Mouse (Mus musculus) kidney, embryonic 14.5 days (tissue): ENCODE results near the gene Fzr1. TPM values are rescaled to one million over a fixed set of nuclear protein-coding genes. Genes with fewer than 3 reads are reported as not detected.

Source experiments
- ATAC-seq: fragments of 200-750 bp; cut with Nextera tagmentation; 2 replicates; pipeline ENCODE4 v1.8.0; 2017; ENCODE audit warnings: moderate number of reproducible peaks, mild to moderate bottlenecking, moderate TSS enrichment, moderate library complexity; ENCODE audit not compliant: low FRiP score, low TSS enrichment
- H3K27ac ChIP-seq: fragments of 300-500 bp; sonication (generic); 2 replicates; pipeline ENCODE4 v1.5.1; 2014; ENCODE audit warnings: low read depth, mild to moderate bottlenecking, low read length, moderate library complexity, mixed read lengths
- H3K27me3 ChIP-seq: fragments of 300-500 bp; sonication (generic); 2 replicates; pipeline ENCODE4 v1.6.1; 2014; ENCODE audit warnings: mild to moderate bottlenecking, low read length; ENCODE audit not compliant: control insufficient read depth, insufficient read depth
- H3K36me3 ChIP-seq: fragments of 300-500 bp; sonication (generic); 2 replicates; pipeline ENCODE4 v1.6.1; 2014; ENCODE audit warnings: low read length, mixed read lengths; ENCODE audit not compliant: control insufficient read depth, insufficient read depth
- H3K4me1 ChIP-seq: fragments of 300-500 bp; sonication (generic); 2 replicates; pipeline ENCODE4 v1.6.1; 2014; ENCODE audit warnings: low read length, mixed read lengths; ENCODE audit not compliant: control insufficient read depth, insufficient read depth
- H3K4me2 ChIP-seq: fragments of 300-500 bp; sonication (generic); replicated peaks from 2 replicates; pipeline ENCODE4 v1.6.1; 2014; ENCODE audit warnings: low read depth, mild to moderate bottlenecking, low read length
- H3K4me3 ChIP-seq: fragments of 300-500 bp; sonication (generic); 2 replicates; pipeline ENCODE4 v1.5.1; 2014; ENCODE audit warnings: mild to moderate bottlenecking, low read length
- H3K9ac ChIP-seq: fragments of 300-500 bp; sonication (generic); 2 replicates; pipeline ENCODE4 v1.6.1; 2014; ENCODE audit warnings: low read depth, mild to moderate bottlenecking, low read length, moderate library complexity
- H3K9me3 ChIP-seq: fragments of 300-500 bp; sonication (generic); 2 replicates; pipeline ENCODE4 v1.6.1; 2016; ENCODE audit warnings: low read length; ENCODE audit not compliant: control insufficient read depth
- WGBS: fragments of 180-500 bp; shearing (Covaris S2); extraction: QIAGEN DNeasy Blood & Tissue Kit; methylation state at CpG from one replicate; pipeline ENCODE4 v1.1.7; 2014; 5-methylcytosine and 5-hydroxymethylcytosine counted together
- polyA plus RNA-seq: library from polyadenylated mRNA; unstranded; fragments of >200 nt; fragmentation: Nextera tagmentation; extraction: Ambion mirVana; gene quantifications from 2 replicates; pipeline ENCODE4 v1.2.1, GENCODE M21; 2014

The Fzr1 gene
- polyA plus RNA-seq, 1 experiment from 2014 or later = 108 TPM

DNA sequence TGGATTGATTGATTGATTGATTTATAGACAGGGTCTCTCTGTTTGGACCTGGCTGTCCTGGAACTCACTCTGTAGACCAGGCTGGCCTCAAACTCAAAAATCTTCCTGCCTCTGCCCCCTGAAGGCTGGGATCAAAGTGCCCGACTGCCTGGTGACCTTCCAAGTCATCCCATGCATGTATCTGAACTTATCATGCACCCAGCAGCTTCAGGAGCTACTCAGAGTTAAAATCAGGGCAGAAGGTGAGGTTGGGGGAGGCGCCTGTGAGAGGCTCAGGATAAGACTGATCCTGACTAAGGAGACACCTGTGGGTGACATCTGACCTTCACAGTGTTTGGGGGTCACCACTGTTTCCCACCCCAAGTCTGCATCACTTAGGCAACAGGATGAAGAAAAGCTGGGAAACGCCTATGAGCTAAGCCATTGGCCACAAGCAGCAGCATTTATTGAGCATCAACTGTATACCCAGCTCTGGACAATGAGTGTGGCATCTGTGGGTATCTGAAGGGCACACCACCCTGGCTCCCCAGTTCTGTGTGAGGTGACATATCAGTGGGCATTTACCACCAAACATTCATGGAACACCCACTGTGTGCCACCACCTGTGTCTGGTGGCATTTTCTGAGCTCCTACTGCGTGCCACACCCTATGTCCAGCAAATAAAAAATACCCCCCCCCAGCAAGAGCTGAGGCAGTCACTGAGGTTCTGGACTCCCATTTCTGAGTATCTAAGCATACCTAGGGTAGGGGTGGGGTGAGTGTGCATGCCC is 45.3 kb upstream of the Fzr1 start:
- H3K36me3 ChIP-seq = peaks cover 9% of the 10 kb centered on the region; the same call in 1 of the 2 replicates
- no peaks in the 10 kb centered on the region for H3K27me3 ChIP-seq
- H3K4me2 ChIP-seq = peak overlapping the region; percentile 63
- H3K4me3 ChIP-seq = peak overlapping the region; percentile 71; the same call in 1 of the 2 replicates
- peaks cover 23% of the 10 kb centered on the region for H3K4me1 ChIP-seq
- peak overlapping the region; percentile 79; the same call in 1 of the 2 replicates for H3K9ac ChIP-seq
- no peaks in the 10 kb centered on the region for H3K9me3 ChIP-seq
- peak overlapping the region; percentile 69; the same call in 1 of the 2 replicates for H3K27ac ChIP-seq
- ATAC-seq = no peak
- 62% methylated on average over 4 of the region's 4 CpGs for WGBS

DNA sequence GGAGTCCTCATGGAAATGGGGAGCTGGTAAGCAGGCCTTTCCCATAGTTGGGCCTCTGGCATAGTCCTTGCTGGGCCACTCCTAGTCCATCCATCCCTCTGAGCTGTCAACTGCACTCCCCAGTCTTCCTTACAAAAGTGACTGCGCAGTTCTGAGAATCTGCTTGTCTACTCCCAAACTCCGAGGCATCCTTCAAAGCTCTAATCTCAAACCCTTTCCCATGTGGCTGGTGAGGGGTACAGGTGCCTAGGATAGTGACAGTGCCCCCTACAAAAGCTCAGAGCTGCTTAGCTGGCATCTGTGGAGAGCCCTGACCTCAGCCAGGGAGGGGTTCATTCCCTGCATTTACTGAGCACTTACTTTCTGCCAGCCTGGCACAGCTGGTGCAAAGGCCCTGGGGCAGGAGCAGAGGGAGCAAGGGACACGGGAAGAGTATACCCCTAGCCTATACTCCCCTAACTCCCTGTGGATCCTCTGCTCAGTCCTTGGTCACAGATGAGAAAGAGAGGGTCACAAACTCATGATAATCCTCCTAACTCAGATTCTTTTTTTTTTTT is 44.4 kb upstream of the Fzr1 start:
- Histone ChIP-seq H3K27me3 (no peaks in the 10 kb centered on the region), H3K27ac (no peak overlapping the region), H3K9me3 (no peaks in the 10 kb centered on the region), H3K9ac (no peak overlapping the region), H3K4me2 (no peak overlapping the region), H3K4me3 (no peak overlapping the region), H3K4me1 (peaks cover 26% of the 10 kb centered on the region), H3K36me3 (peaks cover 9% of the 10 kb centered on the region; the same call in 1 of the 2 replicates)
- ATAC-seq = no peak
- 80% methylated on average over 3 of the region's 3 CpGs for WGBS

DNA sequence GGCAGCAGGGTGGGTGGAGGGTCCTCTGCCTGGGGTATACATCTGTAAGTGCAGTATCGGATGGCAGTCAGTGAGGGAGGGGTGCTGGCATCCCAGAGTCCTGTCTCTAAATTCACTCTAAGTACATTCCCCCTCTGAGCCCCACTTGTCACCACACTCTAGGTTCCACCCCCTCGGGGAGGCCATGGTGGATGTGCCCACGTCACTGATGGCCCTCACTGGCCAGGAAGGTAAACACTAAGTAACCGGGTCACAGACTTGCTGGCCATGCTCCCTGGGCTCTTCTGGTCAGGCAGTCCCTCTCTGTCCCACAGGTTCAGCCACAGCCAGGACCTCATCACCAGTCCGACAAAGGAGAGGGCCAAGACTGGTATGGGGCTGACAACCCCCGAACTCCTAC is 43.9 kb upstream of the Fzr1 start:
- no peak for ATAC-seq
- no peak overlapping the region for H3K27ac ChIP-seq
- no peak overlapping the region for H3K4me3 ChIP-seq
- no peaks in the 10 kb centered on the region for H3K27me3 ChIP-seq
- no peak overlapping the region for H3K9ac ChIP-seq
- H3K36me3 ChIP-seq = peaks cover 9% of the 10 kb centered on the region; the same call in 1 of the 2 replicates
- H3K9me3 ChIP-seq = no peaks in the 10 kb centered on the region
- 75% methylated on average over 6 of the region's 6 CpGs for WGBS
- H3K4me2 ChIP-seq = no peak overlapping the region
- H3K4me1 ChIP-seq = peaks cover 31% of the 10 kb centered on the region

DNA sequence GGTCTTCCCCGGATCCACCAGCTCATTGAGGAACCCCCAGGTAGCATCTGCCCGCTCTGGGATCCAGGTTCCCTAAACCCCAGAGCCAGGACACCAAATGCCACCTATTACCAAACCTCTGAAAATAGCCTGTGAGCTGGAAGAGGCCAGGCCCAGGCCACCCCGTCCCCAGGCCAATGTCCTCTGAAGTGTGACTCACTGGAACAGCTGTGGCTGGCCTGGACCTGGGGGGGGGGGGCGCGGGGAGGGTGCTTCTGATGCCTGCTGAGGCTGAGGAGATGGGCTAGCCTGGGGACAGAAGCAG is 43.4 kb upstream of the Fzr1 start:
- Histone ChIP-seq H3K4me2 (no peak overlapping the region), H3K27ac (no peak overlapping the region), H3K27me3 (no peaks in the 10 kb centered on the region), H3K4me3 (no peak overlapping the region), H3K36me3 (peaks cover 9% of the 10 kb centered on the region; the same call in 1 of the 2 replicates), H3K9me3 (no peaks in the 10 kb centered on the region), H3K9ac (no peak overlapping the region), H3K4me1 (peaks cover 35% of the 10 kb centered on the region)
- 74% methylated on average over 5 of the region's 5 CpGs for WGBS
- ATAC-seq = no peak

GRCm38 (mm10) chr10:81421041-81421796 is 42.9 kb upstream of the Fzr1 start:
- H3K27ac ChIP-seq = no peak overlapping the region
- H3K4me3 ChIP-seq = no peak overlapping the region
- WGBS = 71% methylated on average over 4 of the region's 4 CpGs
- peaks cover 39% of the 10 kb centered on the region for H3K4me1 ChIP-seq
- no peak overlapping the region for H3K4me2 ChIP-seq
- peaks cover 9% of the 10 kb centered on the region; the same call in 1 of the 2 replicates for H3K36me3 ChIP-seq
- H3K9me3 ChIP-seq = no peaks in the 10 kb centered on the region
- no peak for ATAC-seq
- H3K9ac ChIP-seq = no peak overlapping the region
- no peaks in the 10 kb centered on the region for H3K27me3 ChIP-seq

DNA sequence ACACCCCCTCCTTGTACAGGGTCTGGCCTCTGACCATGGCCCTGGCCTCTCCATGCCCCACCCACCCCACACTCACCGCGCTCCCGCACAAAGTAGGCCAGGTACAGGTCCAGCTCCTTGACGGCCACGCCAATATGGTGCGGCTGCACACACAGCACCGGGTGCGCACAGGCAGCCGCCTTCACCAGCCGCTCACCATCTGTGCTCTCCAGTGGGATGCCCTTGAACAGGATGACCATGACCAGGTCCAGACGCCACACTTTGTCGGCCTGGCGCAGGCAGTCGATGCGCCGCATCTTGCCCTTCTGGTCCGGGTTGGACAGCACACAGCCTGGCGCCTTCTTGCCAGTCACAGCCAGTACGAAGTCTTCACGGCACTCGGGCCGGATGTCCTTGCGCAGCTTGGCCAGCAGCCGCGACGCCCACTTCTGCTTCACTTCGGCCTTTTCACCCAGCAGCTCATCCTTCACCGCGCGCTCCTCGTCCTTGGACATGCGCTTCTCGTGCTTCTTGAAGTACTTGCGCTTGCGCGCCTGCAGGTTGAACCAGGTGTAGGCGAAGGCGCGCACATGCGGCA is 42.0 kb upstream of the Fzr1 start:
- peaks cover 9% of the 10 kb centered on the region; the same call in 1 of the 2 replicates for H3K36me3 ChIP-seq
- 88% methylated on average over 40 of the region's 40 CpGs for WGBS
- H3K4me1 ChIP-seq = peaks cover 40% of the 10 kb centered on the region
- no peaks in the 10 kb centered on the region for H3K9me3 ChIP-seq
- no peak overlapping the region for H3K27ac ChIP-seq
- H3K9ac ChIP-seq = no peak overlapping the region
- no peak overlapping the region for H3K4me3 ChIP-seq
- ATAC-seq = no peak
- no peaks in the 10 kb centered on the region for H3K27me3 ChIP-seq
- no peak overlapping the region for H3K4me2 ChIP-seq

GRCm38 (mm10) chr10:81419111-81419928 is 41.0 kb upstream of the Fzr1 start:
- no peaks in the 10 kb centered on the region for H3K27me3 ChIP-seq
- H3K4me1 ChIP-seq = peaks cover 41% of the 10 kb centered on the region
- no peaks in the 10 kb centered on the region for H3K9me3 ChIP-seq
- H3K4me3 ChIP-seq = no peak overlapping the region
- 90% methylated on average over 10 of the region's 10 CpGs for WGBS
- no peak overlapping the region for H3K4me2 ChIP-seq
- no peak for ATAC-seq
- no peak overlapping the region for H3K9ac ChIP-seq
- H3K36me3 ChIP-seq = peaks cover 9% of the 10 kb centered on the region; the same call in 1 of the 2 replicates
- H3K27ac ChIP-seq = no peak overlapping the region

DNA sequence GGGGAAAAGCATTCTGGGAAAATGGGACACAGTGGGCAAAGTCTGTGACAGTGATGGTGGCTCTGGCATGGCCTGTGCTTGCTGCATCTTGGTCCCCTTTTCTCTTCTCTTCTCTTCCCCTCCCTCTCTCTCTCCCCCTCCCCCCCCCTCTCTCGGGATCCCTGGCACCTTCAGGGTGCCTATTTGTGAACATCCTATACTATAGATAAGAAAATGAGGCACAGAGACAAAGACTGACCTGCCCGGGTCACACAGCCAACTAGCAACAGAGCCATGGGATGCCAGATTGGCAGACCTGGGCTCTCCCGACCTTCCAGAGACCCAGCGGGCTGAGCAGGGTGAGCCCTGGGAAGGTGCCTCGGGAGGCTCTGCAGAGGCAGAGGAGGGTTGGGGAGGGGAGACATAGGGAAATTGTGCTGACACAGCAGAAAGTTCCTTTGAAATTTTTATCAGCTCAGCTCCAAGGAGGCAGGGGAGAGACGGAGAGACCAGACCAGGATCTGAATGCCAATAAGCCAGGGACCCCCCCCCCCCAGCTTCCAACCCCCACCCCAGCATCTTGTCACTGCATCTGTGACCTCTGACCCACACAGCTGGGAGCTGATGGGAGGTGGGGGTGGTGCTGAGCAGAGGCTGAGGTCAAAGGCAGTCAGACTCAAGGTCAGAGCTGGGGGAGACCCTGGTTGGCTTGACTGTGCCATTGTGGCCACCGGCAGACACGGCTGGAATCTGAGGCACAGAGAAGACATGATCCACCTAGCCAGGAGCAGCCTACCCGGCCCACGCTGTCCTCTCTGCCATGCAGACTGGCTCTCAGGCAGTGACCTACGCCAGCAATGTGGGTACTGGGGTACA is 40.1 kb upstream of the Fzr1 start:
- no peaks in the 10 kb centered on the region for H3K9me3 ChIP-seq
- H3K27ac ChIP-seq = no peak overlapping the region
- no peak overlapping the region for H3K9ac ChIP-seq
- no peaks in the 10 kb centered on the region for H3K27me3 ChIP-seq
- 45% methylated on average over 11 of the region's 11 CpGs for WGBS
- no peak for ATAC-seq
- H3K4me3 ChIP-seq = no peak overlapping the region
- no peak overlapping the region for H3K4me2 ChIP-seq
- H3K36me3 ChIP-seq = peaks cover 9% of the 10 kb centered on the region; the same call in 1 of the 2 replicates
- H3K4me1 ChIP-seq = peaks cover 44% of the 10 kb centered on the region
